Mouse (Mus musculus) heart, postnatal 4 days (tissue): Measurements from ENCODE around the gene Hes7. TPM values are rescaled to one million over a fixed set of nuclear protein-coding genes. Genes with fewer than 3 reads are reported as not detected.

Experiments
- DNase-seq: peaks from one replicate; pipeline ENCODE4 v3.0.0; 2021
- total RNA-seq, 2 experiments: library from RNA; stranded (reverse); gene quantifications; 2 replicates each; pipeline ENCODE4 v1.2.3; 2021

Hes7 gene
- total RNA-seq, 2 experiments from 2014 or later = 0.23 to 0.29 TPM

GRCm38 (mm10) chr11:69151004-69151403, 30.8 kb downstream of the Hes7 start:
- no peak for DNase-seq

GRCm38 (mm10) chr11:69153831-69154230, 33.6 kb downstream of the Hes7 start:
- DNase-seq = no peak

DNA sequence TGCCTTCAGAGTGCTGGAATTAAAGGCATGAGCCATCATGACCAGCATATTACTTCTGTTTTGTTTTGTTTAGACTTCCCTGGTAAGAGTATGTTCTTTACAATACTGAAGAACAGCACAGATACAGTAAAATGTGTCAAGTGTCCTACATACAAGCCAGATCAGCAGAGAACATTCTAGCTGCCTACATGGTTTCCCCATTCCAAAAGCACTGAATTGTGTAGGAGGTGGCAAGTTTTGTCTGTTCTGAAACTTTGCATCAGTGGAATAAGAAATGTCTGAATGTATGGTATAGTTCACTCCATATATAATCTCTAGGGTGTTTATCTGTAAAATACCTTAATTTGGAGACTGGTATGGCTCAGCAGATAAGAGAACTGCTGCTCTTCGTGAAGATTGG, 35.1 kb downstream of the Hes7 start:
- no peak for DNase-seq

DNA sequence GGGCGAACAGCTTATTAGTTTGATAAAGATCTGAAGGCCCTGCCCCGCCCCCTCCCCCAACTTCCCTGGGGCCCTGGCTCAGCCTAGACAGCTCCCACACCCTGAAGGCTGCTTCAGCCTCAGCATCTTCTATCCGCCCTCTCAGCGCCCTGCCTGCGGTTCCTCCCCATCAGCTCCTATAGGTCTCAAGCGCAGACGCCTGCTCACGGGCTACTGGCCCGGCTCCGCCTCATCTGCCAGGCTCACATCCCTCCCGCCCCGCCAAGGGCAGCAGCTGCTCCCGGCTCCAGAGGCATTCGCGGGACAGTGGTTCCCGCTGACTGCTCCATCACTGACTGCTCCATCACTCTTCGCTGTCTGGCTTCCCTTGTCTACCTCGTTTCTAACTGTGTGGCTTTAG, 36.6 kb downstream of the Hes7 start, which contains the start of gene Alox12b:
Gene Alox12b (plus strand): TSS at position 190 of the 400 bp plus-strand sequence.
- no peak for DNase-seq

- peak; percentile 26 for DNase-seq
Measured at GRCm38 (mm10) chr11:69169313-69169712, 49.1 kb downstream of the Hes7 start.

GRCm38 (mm10) chr11:69171626-69172025, 51.4 kb downstream of the Hes7 start:
- peak; percentile 87 for DNase-seq

DNA sequence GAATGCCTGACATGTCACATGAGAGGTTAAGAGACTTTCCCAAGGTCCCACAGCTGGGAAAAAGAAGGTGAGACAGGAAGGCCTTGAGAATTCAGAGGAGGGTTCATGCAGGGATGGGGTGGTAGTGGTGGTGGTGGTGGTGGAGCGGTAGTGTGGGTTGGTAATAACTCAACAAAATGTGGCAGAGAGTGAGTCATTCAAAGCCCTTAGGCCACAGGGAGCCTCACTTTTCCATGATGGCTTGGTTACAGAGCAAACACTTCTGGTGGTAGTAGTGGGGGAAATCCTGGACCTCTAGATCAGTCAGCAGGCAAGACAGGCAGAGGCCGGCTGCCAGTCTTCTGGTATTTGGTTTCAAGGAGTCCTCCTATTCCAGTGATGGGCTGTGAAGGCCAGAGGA, 52.4 kb downstream of the Hes7 start:
- DNase-seq = no peak

Other genes with a start within 250 kb of the Hes7 start
- gene Ndel1, start 248.5 kb upstream of the Hes7 start, total RNA-seq = 10 to 100 TPM; 57.9 to 66.3 TPM
- under 1 TPM; 0.21 to 0.32 TPM for gene Rnf222, start 231.9 kb upstream of the Hes7 start, total RNA-seq
- 100 to 1,000 TPM; 896 to 908 TPM for gene Rpl26, start 218.8 kb upstream of the Hes7 start, total RNA-seq
- gene Odf4, start 193.3 kb upstream of the Hes7 start, total RNA-seq = not detected
- 10 to 100 TPM; 32.1 to 36.8 TPM for gene Arhgef15, start 162.9 kb upstream of the Hes7 start, total RNA-seq
- 1 to 10 TPM in 1 of 2 experiments, under 1 TPM in 1; 0.91 to 1.4 TPM for gene Slc25a35, start 152.3 kb upstream of the Hes7 start, total RNA-seq
- gene Rangrf, start 145.2 kb upstream of the Hes7 start, total RNA-seq = 10 to 100 TPM; 41.0 to 44.7 TPM
- gene Pfas, start 111.9 kb upstream of the Hes7 start, total RNA-seq = 10 to 100 TPM; 14.3 to 14.5 TPM
- gene Ctc1, start 104.5 kb upstream of the Hes7 start, total RNA-seq = 10 to 100 TPM; 36.8 to 37.7 TPM
- gene Aurkb, start 74.8 kb upstream of the Hes7 start, total RNA-seq = 10 to 100 TPM; 38.0 to 43.3 TPM
- 10 to 100 TPM; 13.8 to 14.3 TPM for gene Borcs6, start 60.7 kb upstream of the Hes7 start, total RNA-seq
- gene Tmem107, start 49.6 kb upstream of the Hes7 start, total RNA-seq = 1 to 10 TPM; 6.7 to 8.6 TPM
- gene Vamp2, start 31.9 kb upstream of the Hes7 start, total RNA-seq = 10 to 100 TPM; 80.2 to 84.6 TPM
- 10 to 100 TPM; 42.6 to 55.6 TPM for gene Per1, start 25.2 kb upstream of the Hes7 start, total RNA-seq
- under 1 TPM; 0.29 to 0.65 TPM for gene 9130213A22Rik, start 2.2 kb downstream of the Hes7 start, total RNA-seq
- under 1 TPM in 1 of 2 experiments, not detected in 1; 0.45 TPM for gene Aloxe3, start 5.5 kb downstream of the Hes7 start, total RNA-seq
- gene Alox12b, start 36.6 kb downstream of the Hes7 start, total RNA-seq = not detected
- gene Alox8, start 77.4 kb downstream of the Hes7 start, total RNA-seq = 1 to 10 TPM; 3.8 to 5.0 TPM
- under 1 TPM; 0.09 to 0.12 TPM for gene Gucy2e, start 116.6 kb downstream of the Hes7 start, total RNA-seq
- gene Cntrob, start 203.4 kb downstream of the Hes7 start, total RNA-seq = 10 to 100 TPM; 14.8 to 17.9 TPM
- 10 to 100 TPM; 81.6 to 86.4 TPM for gene Trappc1, start 203.6 kb downstream of the Hes7 start, total RNA-seq
- gene Kcnab3, start 205.9 kb downstream of the Hes7 start, total RNA-seq = 1 to 10 TPM; 1.5 to 2.1 TPM
- 1 to 10 TPM; 2.4 to 3.1 TPM for gene Rnf227, start 220.1 kb downstream of the Hes7 start, total RNA-seq
- gene Chd3, start 249.0 kb downstream of the Hes7 start, total RNA-seq = 10 to 100 TPM; 75.3 to 76.7 TPM